8 mouse cellular contexts compared by ENCODE assay signal in genomic region chr16:11908461-11909014, GRCm38 (mm10). TPM values are rescaled to one million over a fixed set of nuclear protein-coding genes. Genes with fewer than 3 reads are reported as not detected.
DNase-seq lines count a peak whose midpoint lies in the region; ATAC-seq lines count a peak whose summit lies in the region.

No protein-coding gene starts in this region.

- no peaks in the 10 kb centered on the region for H3K27me3 ChIP-seq in hindbrain, embryonic 10.5 days (ENCODE audit: insufficient read depth, poor library complexity, severe bottlenecking)
- no peaks in the 10 kb centered on the region for H3K27me3 ChIP-seq in liver, embryonic 15.5 days

- H3K9ac ChIP-seq in liver, embryonic 15.5 days = peak overlapping the region; percentile 76

- WGBS in hindbrain, embryonic 10.5 days = 30% methylated on average over 11 of the region's 11 CpGs
- 21% methylated on average over 11 of the region's 11 CpGs for WGBS in liver, embryonic 15.5 days (ENCODE audit: insufficient replicate concordance)

- H3K4me1 ChIP-seq in hindbrain, embryonic 10.5 days (replicated peaks) = peaks cover 14% of the 10 kb centered on the region
- peaks cover 20% of the 10 kb centered on the region for H3K4me1 ChIP-seq in liver, embryonic 15.5 days (replicated peaks)

- peak overlapping the region; percentile 78 for H3K4me2 ChIP-seq in liver, embryonic 15.5 days

- no peaks in the 10 kb centered on the region for H3K9me3 ChIP-seq in hindbrain, embryonic 10.5 days
- H3K9me3 ChIP-seq in liver, embryonic 15.5 days (replicated peaks) = no peaks in the 10 kb centered on the region

- H3K36me3 ChIP-seq in hindbrain, embryonic 10.5 days = no peaks in the 10 kb centered on the region
- no peaks in the 10 kb centered on the region for H3K36me3 ChIP-seq in liver, embryonic 15.5 days (replicated peaks)

- peak; percentile 8 for DNase-seq in gastrocnemius, postnatal 25 days
- no peak for DNase-seq in gastrocnemius, postnatal 36 days
- DNase-seq in thymus, postnatal 4 days = peak; percentile 10
- no peak for DNase-seq in thymus, postnatal 10 days (ENCODE audit: low spot score in 2 of 2)
- DNase-seq in hindbrain, embryonic 10.5 days (ENCODE audit: low spot score) = no peak
- no peak for DNase-seq in adrenal gland, adult 18-20 months (ENCODE audit: low spot score in 2 of 2)
- DNase-seq in right cerebral cortex, adult 18-20 months = no peak

- H3K27ac ChIP-seq in hindbrain, embryonic 10.5 days = peak overlapping the region; percentile 93
- peak overlapping the region; percentile 80 for H3K27ac ChIP-seq in liver, embryonic 15.5 days (replicated peaks)

- peak overlapping the region; percentile 66 for H3K4me3 ChIP-seq in hindbrain, embryonic 10.5 days
- peak overlapping the region; percentile 76 for H3K4me3 ChIP-seq in liver, embryonic 15.5 days (replicated peaks)

- intact Hi-C loops in gastrocnemius, postnatal 36 days (cut with DNase I) = no loop called here

- peak; percentile 49; the same call in 1 of the 2 replicates for ATAC-seq in liver, embryonic 15.5 days (ENCODE audit: insufficient read depth)

RNA-seq across cellular contexts. Expression of gene Cpped1, which starts 0.7 kb away (rescaled TPM):
- total RNA-seq in gastrocnemius, postnatal 25 days (2021) = 10 to 100 TPM; 29.5 to 33.1 TPM
- total RNA-seq in gastrocnemius, postnatal 36 days (2021) = 10 to 100 TPM; 32.0 to 36.7 TPM
- 12.9 and 14.3 TPM in 2 replicates for polyA plus RNA-seq in hindbrain, embryonic 10.5 days (2016; fragmentation: Nextera tagmentation; extraction: Ambion mirVana)
- polyA plus RNA-seq in liver, embryonic 15.5 days (2015; fragmentation: Nextera tagmentation; extraction: Ambion mirVana) = 9.4 and 9.6 TPM in 2 replicates
- total RNA-seq in adrenal gland, adult 18-20 months (2021) = 10 to 100 TPM; 40.6 to 45.4 TPM

Comparison
In these comparisons a context has a peak if more than half of its experiments do, and no peak if none do; other contexts are left out.
1. DNase-seq: peak in gastrocnemius, postnatal 25 days (single experiment) and thymus, postnatal 4 days (single experiment); none in gastrocnemius, postnatal 36 days (0 of 2), thymus, postnatal 10 days (0 of 2), hindbrain, embryonic 10.5 days (single experiment), adrenal gland, adult 18-20 months (0 of 2) and right cerebral cortex, adult 18-20 months (single experiment).